ENCODE assay signal across 12 mouse cellular contexts in genomic region chr5:144313335-144313734, GRCm38 (mm10). TPM values are rescaled to one million over a fixed set of nuclear protein-coding genes. Genes with fewer than 3 reads are reported as not detected.
DNase-seq lines count a peak whose midpoint lies in the region; ATAC-seq and TF ChIP-seq lines count a peak whose summit lies in the region.
"Had no signal": no experiment of that assay in that cellular context is flagged by ENCODE, and none has a peak within 500 bp of the region (broad histone marks: within the 10 kb centered on the region; RNA-seq: fewer than 3 reads in every experiment).

No protein-coding gene starts in this region.

- no peaks in the 10 kb centered on the region for H3K36me3 ChIP-seq in kidney, adult 2 months (ENCODE audit: control insufficient read depth, insufficient read depth, low read length)
- peaks cover 8% of the 10 kb centered on the region for H3K36me3 ChIP-seq in small intestine, adult 2 months (ENCODE audit: control insufficient read depth, insufficient read depth, low read length)
- H3K36me3 ChIP-seq: forebrain, embryonic 15.5 days; hindbrain, embryonic 15.5 days; midbrain, embryonic 12.5 days had no signal

- peak; percentile 12 to 22 for DNase-seq in kidney, postnatal 4 days
- DNase-seq in kidney, adult 2 months = no peak
- DNase-seq in adrenal gland, postnatal 10 days = peak; percentile 67
- DNase-seq in spleen, postnatal 14 days (ENCODE audit: low spot score in 2 of 2) = no peak
- DNase-seq in spleen, adult 18-20 months = no peak
- no peak for DNase-seq in testis, postnatal 10 days (ENCODE audit: low spot score)
- DNase-seq: cerebellum, adult 9-11 months had no signal

- TF ChIP-seq POLR2A in kidney, adult 2 months (IDR thresholded peaks at IDR 0.05; ENCODE audit: low read depth, low read length) = no peak
- no peak for TF ChIP-seq POLR2A in small intestine, adult 2 months (IDR thresholded peaks at IDR 0.05; ENCODE audit: low read depth, low read length)

- H3K4me3 ChIP-seq in kidney, adult 2 months (ENCODE audit: insufficient read depth, low read depth, low read length) = no peak overlapping the region
- no peak overlapping the region for H3K4me3 ChIP-seq in small intestine, adult 2 months (ENCODE audit: low read depth, low read length)
- H3K4me3 ChIP-seq: forebrain, embryonic 15.5 days; hindbrain, embryonic 15.5 days; midbrain, embryonic 12.5 days had no signal

- TF ChIP-seq CTCF in kidney, adult 2 months (conservative IDR thresholded peaks at IDR 0.05; ENCODE audit: insufficient read depth, insufficient read length, low read depth, low read length) = no peak
- TF ChIP-seq CTCF in small intestine, adult 2 months (IDR thresholded peaks at IDR 0.05; ENCODE audit: extremely low read depth, insufficient read length, insufficient replicate concordance, low read depth, low read length) = no peak

- H3K27ac ChIP-seq in kidney, adult 2 months (ENCODE audit: insufficient read depth, low read depth, low read length) = no peak overlapping the region
- peak overlapping the region; percentile 95 for H3K27ac ChIP-seq in small intestine, adult 2 months (ENCODE audit: insufficient read depth, low read depth, low read length)
- H3K27ac ChIP-seq: forebrain, embryonic 15.5 days; hindbrain, embryonic 15.5 days; midbrain, embryonic 12.5 days had no signal

- peaks cover 9% of the 10 kb centered on the region; the same call in 1 of the 2 replicates for H3K4me1 ChIP-seq in kidney, adult 2 months (ENCODE audit: control insufficient read depth, insufficient read depth, low read length)
- H3K4me1 ChIP-seq in small intestine, adult 2 months (ENCODE audit: control insufficient read depth, insufficient read depth, insufficient read length, low read length) = peaks cover 37% of the 10 kb centered on the region
- H3K4me1 ChIP-seq: forebrain, embryonic 15.5 days; midbrain, embryonic 12.5 days had no signal

- WGBS in kidney, adult 2 months = 38% methylated on average over 5 of the region's 5 CpGs
- 15% methylated on average over 5 of the region's 5 CpGs for WGBS in small intestine, adult 2 months

- no peaks in the 10 kb centered on the region for H3K27me3 ChIP-seq in kidney, adult 2 months (replicated peaks; ENCODE audit: control insufficient read depth, insufficient read depth, low read length)
- no peaks in the 10 kb centered on the region for H3K27me3 ChIP-seq in small intestine, adult 2 months (ENCODE audit: control insufficient read depth, insufficient read depth, low read length)
- H3K27me3 ChIP-seq: forebrain, embryonic 15.5 days; hindbrain, embryonic 15.5 days; midbrain, embryonic 12.5 days had no signal

- peak; percentile 82 for ATAC-seq in granulocyte monocyte progenitor cell, adult 5-6 weeks (replicated peaks; ENCODE audit: poor library complexity, severe bottlenecking)
- ATAC-seq: forebrain, embryonic 15.5 days had no signal

RNA-seq across cellular contexts. Expression of gene Baiap2l1, which starts 44.6 kb away (rescaled TPM):
- polyA plus RNA-seq in kidney, adult 2 months (2012; rRNA removed) = 10.7 and 10.8 TPM in 2 replicates
- total RNA-seq in adrenal gland, postnatal 10 days (2021) = 1 to 10 TPM; 3.7 to 6.8 TPM
- total RNA-seq in granulocyte monocyte progenitor cell, adult 5-6 weeks (2014; fragmentation: Nextera tagmentation) = not detected in 2 replicates
- total RNA-seq in granulocyte monocyte progenitor cell, adult 5-6 weeks (2017) = not detected in 2 replicates
- 31.3 and 49.1 TPM in 2 replicates for polyA plus RNA-seq in small intestine, adult 2 months (2012; rRNA removed)

Comparison
In these comparisons a context has a peak if more than half of its experiments do, and no peak if none do; other contexts are left out.
1. DNase-seq: peak in kidney, postnatal 4 days (2 of 2) and adrenal gland, postnatal 10 days (single experiment); none in kidney, adult 2 months (single experiment), spleen, postnatal 14 days (0 of 2), spleen, adult 18-20 months (0 of 2) and testis, postnatal 10 days (single experiment).
2. RNA of gene Baiap2l1, which starts 44.6 kb away (total RNA-seq): 3.7 to 6.8 TPM in adrenal gland, postnatal 10 days; not detected in granulocyte monocyte progenitor cell, adult 5-6 weeks; every median in the first group is over 4 times any median in the second.